Mouse (Mus musculus): ENCODE results near the gene Syt16. TPM values are rescaled to one million over a fixed set of nuclear protein-coding genes. Genes with fewer than 3 reads are reported as not detected.
A peak's percentile ranks its signal among the peaks of the same experiment; 100 is the strongest.

Gene Syt16
- total and polyA plus RNA-seq, 2 experiments from 2014 or later, result 102 to 114 TPM

- Histone ChIP-seq H3K4me2 (ENCODE audit: low read depth) (no peak overlapping the region), H3K36me3 (ENCODE audit: insufficient read depth) (no peaks in the 10 kb centered on the region), H3K9ac (no peak overlapping the region), H3K27me3 (ENCODE audit: insufficient read depth, low read length) (no peaks in the 10 kb centered on the region), H3K4me3 (ENCODE audit: low read depth, low read length) (no peak overlapping the region), H3K9me3 (ENCODE audit: low read length) (no peaks in the 10 kb centered on the region), H3K4me1 (ENCODE audit: insufficient read depth) (peaks cover 26% of the 10 kb centered on the region; the same call in 1 of the 2 replicates), H3K27ac (ENCODE audit: low read depth, low read length) (no peak overlapping the region)
- DNase-seq (no peak), ATAC-seq (no peak)
- no peak for TF ChIP-seq CTCF (IDR thresholded peaks at IDR 0.05; ENCODE audit: low read depth)
- WGBS, result 85% methylated on average over 5 of the region's 5 CpGs
Measured at GRCm38 (mm10) chr12:74094701-74095100, 97.2 kb downstream of the Syt16 start.

DNA sequence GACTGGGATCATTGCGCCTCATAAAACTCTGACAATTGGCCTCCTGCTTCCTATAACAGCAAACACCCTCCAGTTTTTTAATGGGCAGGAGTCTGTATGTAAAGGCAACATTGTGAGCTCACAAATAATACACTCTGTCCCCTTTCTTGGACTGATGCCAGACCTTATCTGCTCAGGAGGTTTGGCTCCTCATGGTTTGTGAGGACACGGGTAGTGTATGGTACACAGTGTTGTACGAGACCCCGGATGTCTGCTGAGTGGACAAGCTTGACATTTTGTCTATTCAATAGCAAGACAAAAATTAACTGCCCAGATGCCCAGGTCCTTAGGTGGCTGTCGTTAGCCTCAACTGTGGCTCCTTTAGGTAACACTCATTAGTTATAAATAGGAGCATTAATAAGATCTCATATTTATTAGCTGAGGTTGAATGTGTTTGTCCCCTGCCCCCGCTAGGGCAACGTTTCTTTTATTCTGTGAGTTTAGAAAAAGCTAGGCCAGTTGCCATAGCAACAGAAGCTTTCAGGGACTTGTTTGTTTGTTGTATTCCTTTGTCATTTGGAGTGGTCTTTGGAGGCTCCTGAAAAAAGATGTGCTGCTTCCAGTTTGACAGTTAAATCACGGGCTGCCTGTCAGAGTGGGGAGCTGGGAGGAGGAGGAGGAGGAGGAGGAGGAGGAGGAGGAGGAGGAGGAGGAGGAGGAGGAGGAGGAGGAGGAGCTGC is 101.3 kb downstream of the Syt16 start:
- Histone ChIP-seq H3K4me2 (ENCODE audit: low read depth) (no peak overlapping the region), H3K27me3 (ENCODE audit: insufficient read depth, low read length) (no peaks in the 10 kb centered on the region), H3K27ac (ENCODE audit: low read depth, low read length) (peak overlapping the region; percentile 41), H3K4me3 (ENCODE audit: low read depth, low read length) (no peak overlapping the region), H3K36me3 (ENCODE audit: insufficient read depth) (no peaks in the 10 kb centered on the region), H3K9me3 (ENCODE audit: low read length) (no peaks in the 10 kb centered on the region), H3K4me1 (ENCODE audit: insufficient read depth) (peaks cover 15% of the 10 kb centered on the region), H3K9ac (no peak overlapping the region)
- peak; percentile 60; the same call in 1 of the 2 replicates for ATAC-seq
- 11% methylated on average over 8 of the region's 8 CpGs for WGBS
- no peak for TF ChIP-seq CTCF (IDR thresholded peaks at IDR 0.05; ENCODE audit: low read depth)
- DNase-seq, result peak; percentile 65

- Histone ChIP-seq H3K4me3 (ENCODE audit: low read depth, low read length) (no peak overlapping the region), H3K36me3 (ENCODE audit: insufficient read depth) (no peaks in the 10 kb centered on the region), H3K4me1 (ENCODE audit: insufficient read depth) (peaks cover 22% of the 10 kb centered on the region), H3K27ac (ENCODE audit: low read depth, low read length) (peak overlapping the region; percentile 84), H3K9me3 (ENCODE audit: low read length) (no peaks in the 10 kb centered on the region), H3K27me3 (ENCODE audit: insufficient read depth, low read length) (no peaks in the 10 kb centered on the region), H3K9ac (no peak overlapping the region), H3K4me2 (ENCODE audit: low read depth) (no peak overlapping the region)
- no peak for TF ChIP-seq CTCF (IDR thresholded peaks at IDR 0.05; ENCODE audit: low read depth)
- WGBS, result 52% methylated on average over 6 of the region's 6 CpGs
- ATAC-seq, result peak; percentile 72
- DNase-seq, result peak; percentile 54
Measured at GRCm38 (mm10) chr12:74105811-74106513, 108.5 kb downstream of the Syt16 start.

- no peak for TF ChIP-seq CTCF (IDR thresholded peaks at IDR 0.05; ENCODE audit: low read depth)
- Histone ChIP-seq H3K36me3 (ENCODE audit: insufficient read depth) (no peaks in the 10 kb centered on the region), H3K9me3 (ENCODE audit: low read length) (no peaks in the 10 kb centered on the region), H3K9ac (0 out of 2 replicates have a peak overlapping the region, but pooled peaks have one; percentile 14), H3K4me1 (ENCODE audit: insufficient read depth) (peaks cover 22% of the 10 kb centered on the region), H3K27ac (ENCODE audit: low read depth, low read length) (peak overlapping the region; percentile 82), H3K27me3 (ENCODE audit: insufficient read depth, low read length) (no peaks in the 10 kb centered on the region), H3K4me2 (ENCODE audit: low read depth) (0 out of 2 replicates have a peak overlapping the region, but pooled peaks have one; percentile 10), H3K4me3 (ENCODE audit: low read depth, low read length) (no peak overlapping the region)
- 41% methylated on average over 4 of the region's 4 CpGs for WGBS
- DNase-seq (peak; percentile 64), ATAC-seq (peak; percentile 53)
Measured at GRCm38 (mm10) chr12:74108663-74109081, 111.2 kb downstream of the Syt16 start.

- Histone ChIP-seq H3K9ac (no peak overlapping the region), H3K9me3 (ENCODE audit: low read length) (no peaks in the 10 kb centered on the region), H3K4me3 (ENCODE audit: low read depth, low read length) (no peak overlapping the region), H3K36me3 (ENCODE audit: insufficient read depth) (no peaks in the 10 kb centered on the region), H3K27me3 (ENCODE audit: insufficient read depth, low read length) (no peaks in the 10 kb centered on the region), H3K4me1 (ENCODE audit: insufficient read depth) (peaks cover 22% of the 10 kb centered on the region), H3K4me2 (ENCODE audit: low read depth) (no peak overlapping the region), H3K27ac (ENCODE audit: low read depth, low read length) (peak overlapping the region; percentile 82)
- TF ChIP-seq CTCF (IDR thresholded peaks at IDR 0.05; ENCODE audit: low read depth), result no peak
- ATAC-seq, result peak; percentile 30
- DNase-seq, result no peak
- whole genome bisulfite sequencing, result 63% methylated on average over 10 of the region's 10 CpGs
Measured at GRCm38 (mm10) chr12:74109462-74110068, 112.1 kb downstream of the Syt16 start.

GRCm38 (mm10) chr12:74116825-74117224 is 119.4 kb downstream of the Syt16 start:
- no peak; the same call in 1 of the 2 replicates for ATAC-seq
- no peak overlapping the region for H3K27ac ChIP-seq (ENCODE audit: low read depth, low read length)
- WGBS, result 76% methylated on average over 6 of the region's 6 CpGs

More at GRCm38 (mm10) chr12:74116825-74117224, 119.4 kb downstream of the Syt16 start:
- H3K36me3 ChIP-seq (ENCODE audit: insufficient read depth), result no peaks in the 10 kb centered on the region
- no peak overlapping the region for H3K4me3 ChIP-seq (ENCODE audit: low read depth, low read length)
- no peak overlapping the region for H3K4me2 ChIP-seq (ENCODE audit: low read depth)
- no peak for DNase-seq
- H3K9ac ChIP-seq, result no peak overlapping the region
- no peaks in the 10 kb centered on the region for H3K9me3 ChIP-seq (ENCODE audit: low read length)
- no peaks in the 10 kb centered on the region for H3K4me1 ChIP-seq (ENCODE audit: insufficient read depth)
- no peaks in the 10 kb centered on the region for H3K27me3 ChIP-seq (ENCODE audit: insufficient read depth, low read length)
- TF ChIP-seq CTCF (IDR thresholded peaks at IDR 0.05; ENCODE audit: low read depth), result no peak

Data from forebrain, postnatal 0 days (tissue).